Mouse (Mus musculus) R1 (cell line): ENCODE measurements around the gene Akr1b8.
"Not testable (repeated sequence)": the region's sequence is repeated elsewhere in the genome, so short reads cannot be mapped to it uniquely, and the experiment has no call there.

Experiments
- DNase-seq: peaks from one replicate; pipeline ENCODE4 v3.0.0-alpha.2; 2018; ENCODE audit warnings: low read depth, low spot score

Akr1b8 gene

DNA sequence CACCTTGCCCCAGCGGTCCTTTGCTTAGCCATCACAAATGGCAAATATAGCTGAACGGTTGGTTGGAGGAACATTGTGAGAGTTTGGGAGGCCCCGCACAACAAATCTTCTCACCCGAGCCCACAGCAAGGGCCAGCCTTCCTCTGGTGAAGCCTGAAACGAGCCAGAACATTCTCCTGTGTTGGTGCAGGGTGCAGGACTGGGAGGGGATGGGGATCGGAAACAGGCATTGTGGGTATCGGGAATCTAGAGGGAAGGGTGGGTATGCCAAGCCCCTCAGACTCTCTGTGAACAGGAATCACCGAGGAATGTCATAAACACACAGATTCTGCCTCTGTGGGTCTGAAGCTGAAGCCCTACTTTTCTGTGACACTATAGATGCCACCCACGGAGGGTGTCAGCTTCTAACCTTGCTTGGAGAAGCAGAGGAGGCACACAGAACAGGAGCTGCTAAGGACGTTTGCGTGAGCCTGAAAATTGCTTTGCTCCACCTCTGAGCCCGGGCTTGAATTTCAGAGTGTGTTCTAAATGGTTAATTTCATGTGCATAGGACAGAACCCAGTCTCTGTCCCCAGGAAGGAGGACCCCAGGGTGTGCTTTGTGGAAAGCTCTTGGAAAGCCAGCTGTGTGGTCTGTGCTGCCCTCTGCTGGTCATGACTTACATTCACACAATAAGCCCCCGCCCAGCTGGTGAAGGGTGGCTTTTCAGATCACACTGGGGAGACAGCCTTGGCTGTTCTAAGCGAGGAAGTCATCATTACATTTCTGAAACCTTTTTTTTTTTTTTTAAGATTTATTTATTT lies 7.6 kb upstream of the Akr1b8 start:
- peak; percentile 90 for DNase-seq

DNA sequence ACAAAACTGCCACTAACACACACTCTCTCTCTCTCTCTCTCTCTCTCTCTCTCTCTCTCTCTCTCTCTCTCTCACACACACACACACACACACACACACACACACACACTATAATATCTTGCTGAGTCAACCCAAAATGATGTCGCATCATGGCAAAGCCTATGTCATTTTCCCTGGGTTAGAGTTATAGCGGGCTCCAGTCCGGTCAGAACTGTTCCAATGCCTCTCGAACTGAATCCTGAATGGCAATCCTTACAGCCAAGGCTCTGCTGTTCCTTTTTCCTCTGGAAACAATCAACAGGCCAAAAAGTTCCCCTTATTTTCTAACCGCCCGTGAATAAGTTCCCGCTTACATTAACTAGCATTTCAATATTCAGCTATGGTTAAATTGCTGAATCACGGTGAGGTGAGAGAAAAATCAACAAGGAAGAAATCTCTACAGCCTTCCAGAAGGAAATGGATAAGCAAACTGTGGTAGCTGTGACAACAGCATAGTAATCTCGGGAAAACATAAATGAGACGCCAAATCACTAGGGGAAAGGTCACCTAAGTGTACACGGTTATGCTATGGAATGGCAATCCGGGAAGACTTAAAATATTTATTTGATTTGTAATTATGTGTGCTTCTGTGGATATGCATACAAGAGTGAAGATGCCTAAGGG lies 3.8 kb upstream of the Akr1b8 start:
- no peak for DNase-seq

DNA sequence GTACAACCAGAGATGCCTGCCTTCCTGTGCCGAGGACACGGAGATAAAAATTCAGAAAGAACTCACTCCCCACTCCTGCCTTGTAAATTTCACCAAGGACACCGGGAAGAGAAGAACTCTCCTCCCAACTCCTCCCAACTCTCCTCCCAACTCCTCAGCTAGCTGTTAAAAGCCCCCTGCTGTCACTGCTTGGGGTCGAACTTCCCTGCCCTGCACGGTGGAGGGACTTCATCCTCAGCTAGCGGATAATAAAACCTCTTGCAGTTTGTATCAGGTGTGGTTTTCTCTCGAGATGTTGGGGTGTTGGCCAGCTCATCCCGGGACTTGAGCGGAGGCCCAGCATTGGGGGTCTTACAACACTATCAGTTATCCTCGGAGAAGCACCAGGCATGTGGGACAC lies 2.4 kb upstream of the Akr1b8 start:
- DNase-seq, result peak; percentile 60

DNA sequence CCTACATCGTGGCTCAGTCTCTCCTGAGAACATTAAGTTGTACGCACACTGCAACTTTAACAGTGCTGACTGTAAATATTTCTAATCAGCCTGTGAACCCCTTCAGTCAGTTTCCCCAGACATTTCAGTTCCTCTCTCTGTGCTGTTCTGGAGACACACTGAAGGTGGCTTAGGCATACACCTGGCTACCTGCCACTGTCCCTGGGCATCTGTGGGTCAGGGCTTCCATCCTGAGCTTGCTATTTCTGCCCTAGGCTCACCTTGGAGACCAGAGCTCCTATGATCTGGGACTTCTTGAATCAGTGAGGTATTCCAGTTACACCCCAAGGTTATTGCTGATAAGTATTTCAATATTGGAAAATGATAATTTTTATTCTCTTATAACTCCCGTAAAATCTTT lies 1.5 kb upstream of the Akr1b8 start:
- no peak for DNase-seq

- no peak for DNase-seq
Observed at GRCm38 (mm10) chr6:34354354-34355348, 732 bp downstream of the Akr1b8 start.

GRCm38 (mm10) chr6:34355349-34355747 lies 1.4 kb downstream of the Akr1b8 start:
- no peak for DNase-seq

DNA sequence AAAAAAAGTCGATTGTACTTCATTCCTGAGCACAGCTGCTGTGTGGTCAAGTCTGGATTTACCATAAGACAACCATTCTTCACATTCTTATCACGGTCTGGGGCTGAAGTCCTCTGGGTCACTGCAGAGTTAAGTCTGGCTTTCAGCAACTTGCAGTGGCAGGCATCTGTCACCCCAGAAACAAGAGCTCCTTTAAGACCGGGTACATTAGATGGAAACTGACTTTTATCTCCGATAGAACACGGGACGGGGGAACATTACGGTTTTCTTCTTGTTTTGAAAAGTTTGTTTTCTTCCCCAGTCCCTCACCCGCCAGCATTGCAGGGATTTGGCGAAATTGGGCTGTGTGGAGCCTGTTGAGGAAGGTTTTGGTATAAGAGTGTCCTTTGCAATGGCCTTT lies 1.9 kb downstream of the Akr1b8 start:
- no peak for DNase-seq

GRCm38 (mm10) chr6:34364217-34365136 lies 10.6 kb downstream of the Akr1b8 start:
- peak; percentile 55 for DNase-seq

DNA sequence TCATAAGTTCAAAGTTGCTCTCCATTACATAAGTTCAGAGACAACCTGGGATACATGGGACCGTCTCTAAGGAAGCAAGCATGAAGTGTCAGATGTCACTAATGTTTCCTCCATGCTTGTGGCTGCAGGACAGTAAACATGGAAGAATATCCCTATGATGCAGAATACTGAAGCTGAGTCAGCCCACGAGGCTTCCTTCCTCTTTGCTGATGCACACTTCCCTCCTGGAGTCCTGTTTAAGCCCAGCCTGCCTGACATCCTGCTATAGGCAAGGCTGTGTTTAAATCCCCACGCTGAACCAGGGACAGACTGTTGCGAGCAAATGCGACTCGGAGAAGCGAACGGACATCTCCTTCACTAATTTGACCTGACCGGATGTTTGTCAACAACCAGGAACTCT lies 14.1 kb downstream of the Akr1b8 start:
- no peak for DNase-seq

DNA sequence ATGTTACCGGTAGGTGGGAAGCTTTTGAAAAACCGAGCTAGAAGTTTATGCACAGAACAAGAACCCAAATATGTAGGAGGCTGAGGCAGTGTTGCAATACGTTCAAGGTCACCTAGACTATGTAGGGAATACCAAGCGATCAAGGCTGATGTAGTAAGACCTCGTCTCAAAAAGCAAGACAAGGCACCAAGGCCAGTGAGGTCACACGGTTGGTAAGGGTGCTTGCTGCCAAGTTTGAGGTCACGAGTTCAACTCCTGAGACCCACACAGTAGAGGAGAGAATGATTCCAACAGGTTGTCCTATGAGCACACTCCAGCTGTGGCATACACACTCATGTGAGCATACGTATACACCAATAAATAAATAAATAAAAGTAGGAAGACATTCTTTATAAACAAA lies 16.2 kb downstream of the Akr1b8 start:
- DNase-seq, result no peak

GRCm38 (mm10) chr6:34371700-34372351 lies 17.9 kb downstream of the Akr1b8 start:
- DNase-seq, result peak; percentile 92

GRCm38 (mm10) chr6:34373841-34374240 lies 19.9 kb downstream of the Akr1b8 start:
- DNase-seq, result no peak

- not testable (repeated sequence) for DNase-seq
Observed at GRCm38 (mm10) chr6:34375888-34376287, 22.0 kb downstream of the Akr1b8 start.

DNA sequence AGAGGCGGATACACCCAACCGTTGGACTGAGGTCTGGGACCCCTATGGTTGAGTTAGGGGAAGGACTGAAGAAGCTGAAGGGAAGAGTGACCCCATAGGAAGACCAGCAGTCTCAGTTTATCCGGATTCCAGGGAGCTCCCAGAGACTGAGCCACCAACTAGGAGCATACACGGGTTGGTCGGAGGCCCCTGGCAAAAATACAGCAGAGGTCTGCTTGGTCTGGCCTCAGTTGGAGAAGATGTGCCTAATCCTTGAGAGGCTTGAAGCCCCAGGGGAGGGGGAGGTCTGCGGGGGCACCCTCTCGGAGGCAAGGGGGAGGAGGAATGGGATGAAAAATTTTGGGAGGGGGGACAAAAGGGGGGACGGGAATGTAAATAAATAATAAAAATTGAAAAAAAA lies 29.5 kb downstream of the Akr1b8 start:
- DNase-seq, result no peak

DNA sequence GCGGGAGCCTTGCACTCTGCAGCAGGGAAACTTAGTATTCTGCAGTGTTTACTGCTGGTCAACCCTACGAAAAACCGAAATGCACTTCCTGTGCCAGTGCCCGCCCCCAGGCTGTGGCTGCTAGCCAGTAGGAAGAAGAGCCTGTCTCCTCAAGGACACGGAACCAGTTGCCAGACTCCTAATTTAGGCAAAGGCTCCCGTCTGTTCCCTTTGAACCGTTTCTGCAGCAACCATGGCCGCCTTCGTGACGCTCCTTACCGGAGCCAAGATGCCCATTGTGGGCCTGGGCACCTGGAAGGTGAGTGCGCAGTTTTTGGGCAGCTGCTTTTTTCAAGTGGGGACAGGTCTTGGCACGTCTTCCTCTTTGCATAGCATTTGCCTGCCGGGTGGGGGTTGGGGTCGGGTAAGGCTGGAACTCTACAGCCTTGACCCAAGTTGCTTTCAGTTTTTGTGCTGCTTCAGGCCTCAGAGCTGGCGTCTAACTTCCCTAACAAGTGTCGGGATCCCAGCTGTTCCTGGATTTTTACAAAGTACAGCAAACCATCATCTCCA lies 30.3 kb downstream of the Akr1b8 start, which contains the start of gene Akr1b10:
Akr1b10 (plus strand) TSS at position 109 of the 552 bp plus-strand sequence.
- peak; percentile 83 for DNase-seq

- peak; percentile 37 for DNase-seq
Observed at GRCm38 (mm10) chr6:34384701-34385370, 30.9 kb downstream of the Akr1b8 start.

GRCm38 (mm10) chr6:34388420-34389156 lies 34.7 kb downstream of the Akr1b8 start:
- no peak for DNase-seq

- DNase-seq, result no peak
Observed at GRCm38 (mm10) chr6:34395897-34396296, 42.0 kb downstream of the Akr1b8 start.

- DNase-seq, result no peak
Observed at GRCm38 (mm10) chr6:34398431-34398830, 44.5 kb downstream of the Akr1b8 start.
